9 mouse cellular contexts compared by ENCODE assay signal in the genomic region with DNA sequence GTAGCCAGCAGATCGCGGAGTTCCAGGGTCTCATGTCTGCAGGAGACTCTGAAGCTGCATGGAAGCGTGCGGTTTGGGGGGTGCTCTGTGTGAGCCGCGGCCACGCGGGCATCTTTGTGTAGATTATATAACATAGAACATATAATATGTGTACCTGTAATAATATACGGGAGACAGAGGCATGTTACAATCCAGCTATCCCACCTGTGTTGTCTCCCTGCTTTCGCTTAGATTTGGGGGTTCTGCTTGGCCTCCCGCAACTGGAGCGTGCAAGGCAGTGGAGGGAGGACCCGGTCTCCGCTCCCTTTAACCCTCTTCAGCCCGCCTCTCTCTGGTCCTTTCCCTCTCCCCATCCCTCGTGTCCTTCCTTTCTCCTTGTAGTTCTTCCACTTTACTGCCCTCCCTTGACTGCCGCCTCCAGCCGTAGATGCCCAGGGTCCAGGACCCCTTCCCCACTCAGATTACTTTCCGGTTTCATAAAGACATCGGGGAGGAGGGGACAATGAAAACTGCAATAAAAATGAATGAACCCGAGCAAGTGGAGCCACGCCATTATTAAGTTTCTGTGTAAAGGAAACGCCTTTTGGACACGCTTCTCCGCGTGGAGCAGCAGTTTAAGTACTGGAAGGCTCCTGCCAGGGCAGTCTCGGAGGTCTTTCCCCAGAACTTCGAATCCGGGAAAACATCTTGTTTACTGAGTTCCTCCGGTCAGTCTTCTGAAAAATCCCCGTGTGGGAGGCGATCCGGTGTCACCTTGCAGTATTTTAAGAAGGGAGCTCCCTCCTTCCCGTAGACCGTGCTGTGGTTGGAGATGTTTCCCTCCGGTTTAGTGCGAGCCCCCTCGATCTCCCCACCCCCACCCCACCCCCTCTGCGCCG. TPM values are rescaled to one million over a fixed set of nuclear protein-coding genes. Genes with fewer than 3 reads are reported as not detected.
DNase-seq lines count a peak whose midpoint lies in the region; ATAC-seq and TF ChIP-seq lines count a peak whose summit lies in the region.
"Had no signal": no experiment of that assay in that cellular context is flagged by ENCODE, and none has a peak within 500 bp of the region (broad histone marks: within the 10 kb centered on the region; RNA-seq: fewer than 3 reads in every experiment).

No protein-coding gene starts in this region.

- WGBS in hindbrain, embryonic 11.5 days, result under 1% methylated on average over 38 of the region's 40 CpGs
- whole genome bisulfite sequencing in midbrain, embryonic 10.5 days, result under 1% methylated on average over 40 of the region's 40 CpGs

- H3K9ac ChIP-seq in hindbrain, embryonic 11.5 days (ENCODE audit: low read depth, low read length), result peak overlapping the region; percentile 97

- H3K27ac ChIP-seq in gastrocnemius, adult 2 months, result peak overlapping the region; percentile 82
- peak overlapping the region; percentile 52 for H3K27ac ChIP-seq in bone marrow macrophage, adult 2 months (ENCODE audit: insufficient read depth, low read depth, low read length)
- peak overlapping the region; percentile 98 for H3K27ac ChIP-seq in hindbrain, embryonic 11.5 days (ENCODE audit: low read depth, low read length)
- peak overlapping the region; percentile 94 for H3K27ac ChIP-seq in left cerebral cortex, adult 2 months
- peak overlapping the region; percentile 100 for H3K27ac ChIP-seq in midbrain, embryonic 10.5 days (replicated peaks)

- TF ChIP-seq POLR2A in bone marrow macrophage, adult 2 months (IDR thresholded peaks at IDR 0.05; ENCODE audit: borderline replicate concordance, low read depth, low read length), result no peak

- peak; percentile 16 for ATAC-seq in hindbrain, embryonic 11.5 days (ENCODE audit: low FRiP score)

- DNase-seq in gastrocnemius, adult 2 months, result no peak
- DNase-seq in gastrocnemius, adult 18-20 months (ENCODE audit: low spot score), result no peak
- peak; percentile 73 for DNase-seq in hindbrain, embryonic 11.5 days (ENCODE audit: low spot score)
- peak; percentile 44 to 54 for DNase-seq in left cerebral cortex, adult 2 months (ENCODE audit: extremely low spot score in 1 of 2, low spot score in 2 of 2)
- DNase-seq in midbrain, embryonic 10.5 days (ENCODE audit: low spot score), result peak; percentile 62
- DNase-seq in spleen, postnatal 10 days (ENCODE audit: low spot score in 2 of 2), result peak; percentile 38 to 43

- peaks cover 13% of the 10 kb centered on the region for H3K27me3 ChIP-seq in erythroblast, embryonic 14.5 days (ENCODE audit: control insufficient read depth)
- H3K27me3 ChIP-seq in hindbrain, embryonic 11.5 days (ENCODE audit: control insufficient read depth, insufficient read depth, low read length), result no peaks in the 10 kb centered on the region
- H3K27me3 ChIP-seq in midbrain, embryonic 10.5 days (ENCODE audit: low read depth, poor library complexity, severe bottlenecking), result no peaks in the 10 kb centered on the region
- H3K27me3 ChIP-seq: Patski had no signal

- H3K4me1 ChIP-seq in bone marrow macrophage, adult 2 months (ENCODE audit: control insufficient read depth, insufficient read depth, low read length), result peaks cover 17% of the 10 kb centered on the region
- peaks cover 49% of the 10 kb centered on the region for H3K4me1 ChIP-seq in erythroblast, embryonic 14.5 days (ENCODE audit: control insufficient read depth)
- peaks cover 11% of the 10 kb centered on the region for H3K4me1 ChIP-seq in hindbrain, embryonic 11.5 days (replicated peaks; ENCODE audit: control insufficient read depth, insufficient read depth, low read length)
- peaks cover 48% of the 10 kb centered on the region for H3K4me1 ChIP-seq in midbrain, embryonic 10.5 days

- peak overlapping the region; percentile 91 for H3K4me3 ChIP-seq in gastrocnemius, adult 2 months
- peak overlapping the region; percentile 82 for H3K4me3 ChIP-seq in bone marrow macrophage, adult 2 months (ENCODE audit: insufficient read depth, low read length)
- peak overlapping the region; percentile 80 for H3K4me3 ChIP-seq in erythroblast, embryonic 14.5 days (replicated peaks)
- peak overlapping the region; percentile 85 for H3K4me3 ChIP-seq in hindbrain, embryonic 11.5 days (ENCODE audit: low read depth, low read length)
- H3K4me3 ChIP-seq in left cerebral cortex, adult 2 months, result peak overlapping the region; percentile 92
- H3K4me3 ChIP-seq in midbrain, embryonic 10.5 days, result peak overlapping the region; percentile 91

- intact Hi-C loops in gastrocnemius, adult 2 months (cut with DNase I), result loop anchor here (5.0 kb wide), 2 partner anchors 99 to 149 kb away; no protein-coding TSS in a partner anchor
- intact Hi-C loops in left cerebral cortex, adult 2 months (cut with DNase I), result loop anchor here (1.0 to 2.0 kb wide), 3 partner anchors 101 to 228 kb away; no protein-coding TSS in a partner anchor

- H3K9me3 ChIP-seq in erythroblast, embryonic 14.5 days (ENCODE audit: control insufficient read depth, low read length), result no peaks in the 10 kb centered on the region
- no peaks in the 10 kb centered on the region for H3K9me3 ChIP-seq in hindbrain, embryonic 11.5 days (ENCODE audit: control insufficient read depth, low read length)
- no peaks in the 10 kb centered on the region for H3K9me3 ChIP-seq in midbrain, embryonic 10.5 days (replicated peaks)

- H3K36me3 ChIP-seq in erythroblast, embryonic 14.5 days (ENCODE audit: control insufficient read depth), result no peaks in the 10 kb centered on the region
- no peaks in the 10 kb centered on the region for H3K36me3 ChIP-seq in hindbrain, embryonic 11.5 days (ENCODE audit: control insufficient read depth, insufficient read depth, low read length)
- H3K36me3 ChIP-seq in midbrain, embryonic 10.5 days, result no peaks in the 10 kb centered on the region

- no peak for TF ChIP-seq CTCF in gastrocnemius, adult 2 months (IDR thresholded peaks at IDR 0.05)
- TF ChIP-seq CTCF in bone marrow macrophage, adult 2 months (IDR thresholded peaks at IDR 0.05; ENCODE audit: low read depth, low read length), result no peak
- no peak for TF ChIP-seq CTCF in left cerebral cortex, adult 2 months (IDR thresholded peaks at IDR 0.05)

- peak overlapping the region; percentile 71 for H3K4me2 ChIP-seq in hindbrain, embryonic 11.5 days (replicated peaks; ENCODE audit: low read depth, low read length)

RNA-seq across cellular contexts. Expression of a gene that starts 0.9 kb away (rescaled TPM):
- under 1 TPM; 0.33 to 0.89 TPM for total RNA-seq in gastrocnemius, adult 2 months (2021)
- total RNA-seq in gastrocnemius, adult 18-20 months (2021), result under 1 TPM; 0.39 to 0.62 TPM
- 1.6 and 2.3 TPM in 2 replicates for polyA plus RNA-seq in bone marrow macrophage, adult 2 months (2012; ENCODE audit: insufficient read depth, insufficient read length, missing spikeins)
- 0.01 TPM in 1 of 2 replicates, not detected in the other for polyA plus RNA-seq in erythroblast, embryonic 14.5 days (2012)
- 46.5 and 46.8 TPM in 2 replicates for polyA plus RNA-seq in hindbrain, embryonic 11.5 days (2014; fragmentation: Nextera tagmentation; extraction: Ambion mirVana)
- 10 to 100 TPM; 27.5 to 29.3 TPM for total RNA-seq in left cerebral cortex, adult 2 months (2021)
- 39.5 TPM in 2 replicates for polyA plus RNA-seq in midbrain, embryonic 10.5 days (2016; fragmentation: Nextera tagmentation; extraction: Ambion mirVana)

Comparison
In these comparisons a context has a peak if more than half of its experiments do, and no peak if none do; other contexts are left out.
1. DNase-seq: peak in hindbrain, embryonic 11.5 days (single experiment), left cerebral cortex, adult 2 months (2 of 2), midbrain, embryonic 10.5 days (single experiment) and spleen, postnatal 10 days (2 of 2); none in gastrocnemius, adult 2 months (single experiment) and gastrocnemius, adult 18-20 months (single experiment).
2. RNA of a gene that starts 0.9 kb away (polyA plus RNA-seq): 46.5 to 46.8 TPM in hindbrain, embryonic 11.5 days and 39.5 TPM in midbrain, embryonic 10.5 days; 1.6 to 2.3 TPM in bone marrow macrophage, adult 2 months and 0.01 TPM in erythroblast, embryonic 14.5 days; every median in the first group is over 10 times any median in the second.
3. Peak in every context shown above with its lines, with median percentiles within 50 percentile points of each other: H3K27ac ChIP-seq and H3K4me3 ChIP-seq.